Comparison of ENCODE assay signal across 10 mouse cellular contexts in genomic region chr12:69968154-69968553, GRCm38 (mm10). TPM values are rescaled to one million over a fixed set of nuclear protein-coding genes. Genes with fewer than 3 reads are reported as not detected.
A peak's percentile ranks its signal among the peaks of the same experiment; 100 is the strongest.
DNase-seq lines count a peak whose midpoint lies in the region; ATAC-seq and TF ChIP-seq lines count a peak whose summit lies in the region.
"Had no signal": no experiment of that assay in that cellular context is flagged by ENCODE, and none has a peak within 500 bp of the region (broad histone marks: within the 10 kb centered on the region; RNA-seq: fewer than 3 reads in every experiment).

No protein-coding gene starts in this region.

- 65% methylated on average over 5 of the region's 5 CpGs for WGBS in lung, embryonic 14.5 days

- H3K27ac ChIP-seq in lung, embryonic 14.5 days (ENCODE audit: low read depth), result no peak overlapping the region
- H3K27ac ChIP-seq in gastrocnemius, adult 2 months, result peak overlapping the region; percentile 79
- H3K27ac ChIP-seq: neural tube, embryonic 12.5 days had no signal

- ATAC-seq in lung, embryonic 14.5 days (ENCODE audit: insufficient read depth), result no peak

- no peaks in the 10 kb centered on the region for H3K9me3 ChIP-seq in lung, embryonic 14.5 days (ENCODE audit: low read depth, low read length)
- H3K9me3 ChIP-seq: neural tube, embryonic 12.5 days had no signal

- no peak overlapping the region for H3K9ac ChIP-seq in lung, embryonic 14.5 days
- H3K9ac ChIP-seq: neural tube, embryonic 12.5 days had no signal

- H3K27me3 ChIP-seq in lung, embryonic 14.5 days (ENCODE audit: insufficient read depth, low read length), result no peaks in the 10 kb centered on the region
- H3K27me3 ChIP-seq: neural tube, embryonic 12.5 days had no signal

- H3K36me3 ChIP-seq in lung, embryonic 14.5 days (ENCODE audit: insufficient read depth), result peaks cover 85% of the 10 kb centered on the region

- no peaks in the 10 kb centered on the region for H3K4me1 ChIP-seq in lung, embryonic 14.5 days (ENCODE audit: insufficient read depth)
- H3K4me1 ChIP-seq: neural tube, embryonic 12.5 days had no signal

- H3K4me2 ChIP-seq in lung, embryonic 14.5 days, result no peak overlapping the region
- H3K4me2 ChIP-seq: neural tube, embryonic 12.5 days had no signal

- TF ChIP-seq CTCF in lung, embryonic 14.5 days (IDR thresholded peaks at IDR 0.05; ENCODE audit: low read depth), result no peak
- no peak for TF ChIP-seq CTCF in gastrocnemius, adult 2 months (IDR thresholded peaks at IDR 0.05)

- peak; percentile 77 for DNase-seq in gastrocnemius, adult 18-20 months (ENCODE audit: low spot score)
- no peak for DNase-seq in gastrocnemius, postnatal 10 days
- peak; percentile 29 for DNase-seq in lung, embryonic 14.5 days
- DNase-seq in lung, postnatal 25 days (ENCODE audit: low spot score), result no peak
- DNase-seq in gastrocnemius, adult 2 months, result peak; percentile 65
- peak; percentile 47 for DNase-seq in heart, postnatal 4 days
- no peak for DNase-seq in spleen, postnatal 10 days (ENCODE audit: low spot score in 2 of 2)
- DNase-seq: kidney, postnatal 10 days; thymus, postnatal 25 days had no signal

- intact Hi-C loops in gastrocnemius, adult 2 months (cut with DNase I), result no loop called here

- no peak overlapping the region for H3K4me3 ChIP-seq in lung, embryonic 14.5 days (ENCODE audit: low read depth, low read length)
- peak overlapping the region; percentile 18; the same call in 1 of the 2 replicates for H3K4me3 ChIP-seq in gastrocnemius, adult 2 months
- H3K4me3 ChIP-seq: neural tube, embryonic 12.5 days had no signal

RNA-seq across cellular contexts. Expression of gene Sav1, which starts 18.6 kb away (rescaled TPM):
- 10 to 100 TPM; 35.4 to 43.6 TPM for total RNA-seq in gastrocnemius, adult 18-20 months (2021)
- 10 to 100 TPM; 36.0 to 48.8 TPM for total RNA-seq in gastrocnemius, postnatal 10 days (2021)
- polyA plus RNA-seq in lung, embryonic 14.5 days (2014; fragmentation: Nextera tagmentation; extraction: Ambion mirVana), result 11.8 and 12.8 TPM in 2 replicates
- 10 to 100 TPM; 42.9 to 53.6 TPM for total RNA-seq in gastrocnemius, adult 2 months (2021)
- 10 to 100 TPM; 38.7 to 39.1 TPM for total RNA-seq in heart, postnatal 4 days (2021)

Comparison
In these comparisons a context has a peak if more than half of its experiments do, and no peak if none do; other contexts are left out.
1. DNase-seq: peak in gastrocnemius, adult 18-20 months (single experiment), lung, embryonic 14.5 days (single experiment), gastrocnemius, adult 2 months (single experiment) and heart, postnatal 4 days (single experiment); none in gastrocnemius, postnatal 10 days (single experiment), lung, postnatal 25 days (single experiment) and spleen, postnatal 10 days (0 of 2).